In the genomic region with DNA sequence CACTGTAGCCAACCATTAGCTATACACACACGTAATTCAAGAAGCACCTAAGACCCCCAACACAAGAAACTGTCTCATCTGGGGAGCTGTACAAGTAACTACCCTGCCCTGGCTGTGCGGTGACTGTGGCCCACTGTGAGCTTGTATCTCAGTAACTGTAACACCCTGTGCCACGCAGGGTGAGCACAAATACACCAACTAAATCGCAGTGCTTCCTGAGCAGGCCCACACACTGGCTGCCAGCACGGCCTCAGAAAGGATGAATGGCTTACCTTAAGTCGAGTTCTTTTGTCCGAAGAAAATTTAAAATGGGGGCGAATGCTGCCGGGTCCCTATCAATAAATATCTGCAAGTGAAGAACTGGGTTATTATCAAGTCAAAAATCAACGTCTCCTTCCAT, we compare ENCODE assay signal across 20 mouse cellular contexts.
"Had no signal": no experiment of that assay in that cellular context is flagged by ENCODE, and none has a peak within 500 bp of the region (broad histone marks: within the 10 kb centered on the region; RNA-seq: fewer than 3 reads in every experiment).

No protein-coding gene starts in this region.

- H3K27me3 ChIP-seq: intestine, embryonic 15.5 days; kidney, embryonic 15.5 days; limb, embryonic 12.5 days; limb, embryonic 15.5 days; liver, embryonic 12.5 days; liver, embryonic 15.5 days; midbrain, embryonic 12.5 days had no signal

- H3K4me2 ChIP-seq: intestine, embryonic 15.5 days; kidney, embryonic 15.5 days; limb, embryonic 12.5 days; limb, embryonic 15.5 days; liver, embryonic 12.5 days; liver, embryonic 15.5 days; midbrain, embryonic 12.5 days had no signal

- DNase-seq: kidney, adult 11 months; kidney, adult 8-10 months; kidney, postnatal 10 days; kidney, postnatal 36 days; layer of hippocampus, postnatal 36 days; left cerebral cortex, postnatal 4 days; lung, adult 2 months; lung, postnatal 14 days; lung, postnatal 4 days; thymus, adult 18-20 months; thymus, postnatal 36 days had no signal

- H3K27ac ChIP-seq: intestine, embryonic 15.5 days; kidney, embryonic 15.5 days; limb, embryonic 12.5 days; limb, embryonic 15.5 days; liver, embryonic 12.5 days; liver, embryonic 15.5 days; midbrain, embryonic 12.5 days had no signal

- H3K4me3 ChIP-seq: intestine, embryonic 15.5 days; kidney, embryonic 15.5 days; limb, embryonic 12.5 days; limb, embryonic 15.5 days; liver, embryonic 12.5 days; liver, embryonic 15.5 days; midbrain, embryonic 12.5 days; myocyte had no signal

- ATAC-seq: intestine, embryonic 15.5 days; liver, embryonic 12.5 days; midbrain, embryonic 16.5 days had no signal

- H3K9ac ChIP-seq: intestine, embryonic 15.5 days; kidney, embryonic 15.5 days; limb, embryonic 12.5 days; limb, embryonic 15.5 days; liver, embryonic 12.5 days; liver, embryonic 15.5 days; midbrain, embryonic 12.5 days had no signal

- H3K4me1 ChIP-seq: kidney, embryonic 15.5 days; limb, embryonic 12.5 days; limb, embryonic 15.5 days; liver, embryonic 15.5 days had no signal

- H3K9me3 ChIP-seq: intestine, embryonic 15.5 days; kidney, embryonic 15.5 days; limb, embryonic 12.5 days; limb, embryonic 15.5 days; liver, embryonic 12.5 days; liver, embryonic 15.5 days; midbrain, embryonic 12.5 days had no signal
